Mouse (Mus musculus): Measurements from ENCODE around the gene Gm11099.

The Gm11099 gene

DNA sequence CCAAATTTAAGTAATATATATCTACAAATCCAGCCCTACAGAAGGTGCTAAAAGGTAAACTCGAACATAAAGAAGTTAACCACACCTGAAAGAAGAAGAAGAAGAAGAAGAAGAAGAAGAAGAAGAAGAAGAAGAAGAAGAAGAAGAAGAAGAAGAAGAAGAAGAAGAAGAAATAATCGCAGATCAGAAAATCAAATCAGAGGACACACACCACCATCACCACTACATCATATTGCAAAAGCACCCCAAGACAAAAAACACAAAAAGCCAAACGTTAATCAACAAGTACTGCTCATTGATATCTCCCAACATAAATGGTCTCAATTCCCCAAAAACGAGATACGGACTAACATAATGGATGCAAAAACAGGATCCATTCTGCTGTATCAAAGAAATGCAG is at the start of gene Gm11099:
Gm11099 (plus strand) TSS at position 301 of the 400 bp plus-strand sequence.
- no peak for DNase-seq (ENCODE audit: low spot score in 2 of 2)

- no peak for DNase-seq (ENCODE audit: low spot score in 2 of 2)
These were observed 46.3 kb upstream of the Gm11099 start for GRCm38 (mm10) chr2:58812941-58813340.

DNA sequence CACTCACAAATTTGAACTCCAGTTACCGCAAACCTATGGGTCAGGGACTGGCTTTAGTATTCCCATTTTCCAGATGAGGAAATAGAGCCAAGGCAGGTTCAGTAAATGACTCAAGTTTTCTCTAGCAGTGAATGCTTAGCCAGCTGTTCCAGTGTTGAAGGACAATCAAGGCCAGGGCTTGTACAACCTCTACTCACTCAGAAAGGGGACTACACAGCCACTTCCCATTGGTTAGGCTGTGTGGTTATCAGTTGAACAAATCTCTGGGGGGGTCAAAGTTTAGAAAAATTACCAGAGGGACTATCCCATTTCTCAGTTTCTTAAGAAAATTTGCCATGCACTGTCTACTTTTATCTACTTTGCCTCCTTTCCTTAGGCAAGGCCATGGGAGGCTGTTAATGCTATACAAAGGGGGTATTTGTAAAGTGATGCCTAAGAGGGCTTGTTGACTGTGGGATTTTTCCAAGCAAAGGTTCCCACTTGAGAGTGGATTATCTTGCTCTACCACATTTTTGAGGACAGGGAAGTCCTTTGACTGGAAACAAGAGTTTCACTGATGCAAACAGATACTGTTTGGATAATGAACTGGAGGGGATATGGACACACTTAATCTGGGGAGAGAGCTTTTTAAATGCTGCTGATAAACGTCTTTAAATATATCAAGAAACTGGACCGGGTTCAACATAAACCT is 30.2 kb upstream of the Gm11099 start:
- no peak for DNase-seq (ENCODE audit: low spot score in 2 of 2)

- no peak for DNase-seq (ENCODE audit: low spot score in 2 of 2)
These were observed 29.1 kb upstream of the Gm11099 start for GRCm38 (mm10) chr2:58829981-58830742.

GRCm38 (mm10) chr2:58832253-58832980 is 26.8 kb upstream of the Gm11099 start:
- no peak for DNase-seq (ENCODE audit: low spot score in 2 of 2)

- no peak for DNase-seq (ENCODE audit: low spot score in 2 of 2)
These were observed 18.2 kb upstream of the Gm11099 start for GRCm38 (mm10) chr2:58841021-58841420.

DNA sequence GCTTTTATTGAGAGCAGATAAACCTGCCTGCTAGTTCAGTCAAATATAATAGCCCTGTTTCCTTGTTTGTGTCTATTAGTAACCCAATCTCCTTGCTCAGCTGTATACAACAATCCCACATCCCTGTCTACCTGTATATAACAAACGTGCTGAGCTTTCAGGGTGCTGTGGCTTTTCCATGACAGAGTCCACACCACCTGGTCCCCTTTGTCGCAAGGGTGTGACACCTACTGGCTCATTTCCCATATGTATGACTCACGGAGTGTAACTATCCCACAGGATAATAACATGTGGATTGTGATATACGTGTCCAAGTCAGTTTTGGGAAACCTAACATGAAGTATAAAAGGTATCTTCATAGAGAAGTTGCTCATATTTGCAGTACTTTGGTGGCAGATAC is 16.8 kb upstream of the Gm11099 start:
- no peak for DNase-seq (ENCODE audit: low spot score in 2 of 2)

DNA sequence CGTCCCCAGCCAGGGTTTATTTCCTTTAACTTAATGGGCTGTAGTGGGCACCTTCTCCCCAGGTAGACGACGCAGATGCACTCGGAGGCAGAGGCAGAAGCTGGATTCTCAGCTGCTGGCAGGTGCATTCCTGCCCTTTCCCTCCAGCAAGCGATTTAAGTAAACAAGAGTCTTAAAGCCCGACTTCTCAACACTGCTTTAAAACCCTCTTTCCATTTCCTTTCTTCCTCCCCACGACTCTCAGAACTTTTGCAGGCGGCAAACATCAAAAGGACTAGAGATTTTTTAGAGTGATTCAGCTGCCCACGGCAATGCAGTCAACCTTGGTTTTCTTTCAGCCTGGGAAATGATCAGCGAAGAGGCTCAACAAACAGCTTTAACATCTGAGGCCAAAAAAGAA is 14.7 kb upstream of the Gm11099 start:
- DNase-seq (ENCODE audit: low spot score in 2 of 2) = no peak

GRCm38 (mm10) chr2:58879876-58880275 is 20.6 kb downstream of the Gm11099 start:
- no peak for DNase-seq (ENCODE audit: low spot score in 2 of 2)

DNA sequence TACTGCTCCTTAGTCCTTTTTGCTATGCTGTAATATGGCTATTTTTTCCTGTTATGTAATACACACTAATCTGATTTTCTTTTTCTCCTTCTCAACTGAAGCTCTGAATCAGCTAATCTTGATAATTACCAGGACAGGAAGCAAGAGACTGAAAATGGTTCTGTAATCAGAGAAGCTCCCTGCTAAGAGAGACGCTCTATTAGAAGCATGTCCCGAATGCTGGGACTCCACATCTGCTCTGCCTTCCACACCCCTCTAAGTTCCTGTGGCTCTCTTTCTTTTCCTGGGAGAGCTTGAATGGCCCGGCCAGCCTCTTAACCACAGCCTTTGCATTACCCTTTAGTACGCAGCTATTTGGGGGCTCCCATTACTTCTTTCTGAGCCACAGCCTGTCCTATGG is 45.8 kb downstream of the Gm11099 start:
- no peak for DNase-seq (ENCODE audit: low spot score in 2 of 2)

- no peak for DNase-seq (ENCODE audit: low spot score in 2 of 2)
These were observed 47.7 kb downstream of the Gm11099 start for GRCm38 (mm10) chr2:58906814-58907516.

GRCm38 (mm10) chr2:58912339-58912738 is 53.1 kb downstream of the Gm11099 start:
- DNase-seq (ENCODE audit: low spot score in 2 of 2) = no peak

- no peak for DNase-seq (ENCODE audit: low spot score in 2 of 2)
These were observed 59.1 kb downstream of the Gm11099 start for GRCm38 (mm10) chr2:58918351-58918750.

GRCm38 (mm10) chr2:58925551-58925950 is 66.3 kb downstream of the Gm11099 start:
- DNase-seq (ENCODE audit: low spot score in 2 of 2) = peak in 1 of 2 experiments; percentile 53

- no peak for DNase-seq (ENCODE audit: low spot score in 2 of 2)
These were observed 82.1 kb downstream of the Gm11099 start for GRCm38 (mm10) chr2:58941361-58941760.

DNA sequence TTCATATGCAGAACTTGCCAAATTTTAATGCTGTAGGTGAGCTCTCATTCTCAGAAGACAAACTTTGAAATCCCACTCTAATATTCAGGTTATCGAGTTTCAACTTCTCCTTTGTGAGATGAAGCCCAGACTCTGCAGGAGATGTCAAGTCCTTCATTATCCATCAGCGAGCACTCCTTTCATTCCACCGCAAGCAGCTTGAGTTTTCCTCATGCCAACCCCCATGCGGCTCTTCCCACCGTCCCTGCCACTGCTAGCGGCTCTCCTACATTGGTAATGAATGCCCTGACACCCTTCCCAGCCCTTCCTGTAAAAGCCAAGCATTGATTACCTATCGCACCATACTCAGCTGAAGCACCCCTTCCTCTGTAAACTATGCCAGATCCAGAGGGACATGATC is 89.6 kb downstream of the Gm11099 start:
- no peak for DNase-seq (ENCODE audit: low spot score in 2 of 2)

GRCm38 (mm10) chr2:58952101-58952500 is 92.9 kb downstream of the Gm11099 start:
- DNase-seq (ENCODE audit: low spot score in 2 of 2) = no peak

GRCm38 (mm10) chr2:58956351-58956750 is 97.1 kb downstream of the Gm11099 start:
- DNase-seq (ENCODE audit: low spot score in 2 of 2) = no peak

GRCm38 (mm10) chr2:58956770-58957300 is 97.6 kb downstream of the Gm11099 start:
- DNase-seq (ENCODE audit: low spot score in 2 of 2) = no peak

All from right cerebral cortex, postnatal 10 days (tissue).